Mouse (Mus musculus) heart, postnatal 4 days (tissue): ENCODE measurements around the gene Trim71. TPM values are rescaled to one million over a fixed set of nuclear protein-coding genes. Genes with fewer than 3 reads are reported as not detected.

Experiments
- DNase-seq: peaks from one replicate; pipeline ENCODE4 v3.0.0; 2021
- total RNA-seq, 2 experiments: library from RNA; stranded (reverse); gene quantifications; 2 replicates each; pipeline ENCODE4 v1.2.3; 2021

Trim71 gene
- total RNA-seq, 2 experiments from 2014 or later, result not detected

DNA sequence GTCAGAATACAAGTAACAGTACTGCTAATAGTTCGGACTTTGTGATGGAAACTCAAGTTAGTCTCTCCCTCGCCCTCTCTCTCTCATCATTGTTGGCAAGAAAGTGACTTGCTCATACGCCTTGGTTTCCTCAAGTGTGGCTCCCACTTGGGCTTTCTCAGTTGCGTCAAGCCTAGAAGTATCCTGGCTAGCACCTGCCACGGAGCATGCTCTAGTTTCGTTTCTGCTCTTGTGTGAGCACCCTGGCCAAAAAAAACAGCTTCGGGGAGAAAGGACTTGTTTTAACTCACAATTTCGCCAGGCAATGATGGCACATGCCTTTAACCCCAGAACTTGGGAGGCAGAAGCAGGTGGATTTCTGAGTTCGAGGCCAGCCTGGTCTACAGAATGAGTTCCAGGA is 87.2 kb downstream of the Trim71 start:
- DNase-seq, result no peak

DNA sequence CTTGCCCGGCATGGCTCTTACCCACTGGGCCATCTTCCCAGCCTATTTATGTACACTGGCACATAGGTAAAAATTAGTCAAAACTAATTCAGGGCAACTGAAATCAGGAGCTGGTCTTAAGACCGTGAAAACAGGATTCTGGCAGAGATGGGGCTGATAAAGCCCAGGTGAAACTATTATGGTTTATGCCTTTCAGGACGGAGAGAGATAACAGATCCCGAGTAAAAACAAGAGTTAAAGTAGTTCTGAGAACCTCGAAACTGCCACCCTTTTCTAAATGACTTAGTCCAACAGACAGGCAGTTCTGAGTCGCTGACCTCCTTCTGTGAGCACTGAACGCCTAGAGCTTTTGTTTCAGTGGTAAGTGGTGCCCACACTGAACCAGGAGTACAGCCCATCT is 92.3 kb downstream of the Trim71 start:
- DNase-seq, result no peak

DNA sequence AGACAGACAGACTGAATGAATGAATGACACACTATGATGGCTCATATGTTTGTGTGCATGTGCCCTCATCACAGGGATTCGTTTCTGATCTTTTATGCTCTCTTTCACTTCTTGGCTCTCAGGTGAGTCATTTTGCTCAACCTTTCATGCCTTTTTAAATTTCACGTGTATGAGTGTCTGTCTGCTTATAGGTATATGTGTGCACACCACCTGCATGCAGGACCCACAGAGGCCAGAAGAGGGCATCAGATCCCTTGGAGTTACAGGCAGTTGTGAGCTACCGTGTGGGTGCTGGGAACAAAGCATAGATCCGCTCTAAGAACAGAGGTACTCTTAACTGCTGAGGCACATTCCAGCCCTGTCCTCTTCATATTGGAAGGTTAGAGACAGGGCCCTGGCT is 95.5 kb downstream of the Trim71 start:
- no peak for DNase-seq

- no peak for DNase-seq
Observed at GRCm38 (mm10) chr9:114468217-114468616, 96.0 kb downstream of the Trim71 start.

DNA sequence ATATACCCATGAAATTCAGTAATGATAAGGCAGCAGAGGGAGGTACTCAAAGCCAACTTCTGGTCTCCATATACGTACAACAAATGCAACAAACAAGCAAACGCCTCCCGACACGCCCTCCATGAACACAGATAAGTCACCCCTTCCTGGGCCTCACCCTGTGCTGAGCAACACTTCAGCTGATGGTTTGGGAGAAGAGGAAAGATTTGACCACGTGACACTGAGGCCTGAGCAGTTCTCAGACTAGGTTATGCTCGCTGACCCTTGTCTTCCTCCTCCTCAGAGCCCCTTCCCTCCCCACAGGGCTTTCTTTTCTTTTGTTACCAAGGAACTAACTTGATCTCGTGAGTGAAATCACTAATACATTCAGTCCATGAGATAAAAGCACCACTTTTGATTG is 97.3 kb downstream of the Trim71 start:
- DNase-seq, result no peak

- no peak for DNase-seq
Observed at GRCm38 (mm10) chr9:114465442-114465841, 98.7 kb downstream of the Trim71 start.

DNA sequence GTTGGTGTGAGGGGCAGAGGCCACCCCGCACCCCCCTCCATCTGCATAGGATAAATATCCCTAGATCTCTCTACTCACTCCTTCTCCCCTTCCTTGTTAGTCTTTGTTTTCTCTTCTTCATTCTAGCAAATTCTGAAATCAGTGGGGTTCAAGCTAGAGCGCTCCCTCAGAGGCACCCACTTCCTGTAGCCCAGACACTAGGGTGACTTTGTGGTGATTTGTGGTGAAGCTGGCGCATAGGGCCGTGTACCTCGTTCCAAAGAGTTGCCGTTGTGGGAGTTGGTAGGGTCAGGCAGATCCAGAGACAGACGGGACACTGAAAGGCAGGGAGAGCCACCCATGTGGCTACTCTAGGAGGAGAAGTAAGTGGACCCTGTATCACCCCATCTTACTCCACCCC is 101.6 kb downstream of the Trim71 start:
- DNase-seq, result no peak

- no peak for DNase-seq
Observed at GRCm38 (mm10) chr9:114458436-114458835, 105.7 kb downstream of the Trim71 start.

Other genes with a start within 250 kb of the Trim71 start
- not detected for gene Bcl2a1c, start 234.2 kb downstream of the Trim71 start, total RNA-seq
- 10 to 100 TPM; 69.7 to 79.2 TPM for gene Crtap, start 173.7 kb downstream of the Trim71 start, total RNA-seq
- 10 to 100 TPM; 25.0 to 26.0 TPM for gene Glb1, start 163.3 kb downstream of the Trim71 start, total RNA-seq
- 1 to 10 TPM; 5.8 to 6.6 TPM for gene Tmppe, start 163.3 kb downstream of the Trim71 start, total RNA-seq
- not detected for gene Ccr4, start 59.5 kb downstream of the Trim71 start, total RNA-seq
- gene C130032M10Rik, start 48.7 kb downstream of the Trim71 start, total RNA-seq, result not detected
- gene Cnot10, start 75.8 kb upstream of the Trim71 start, total RNA-seq, result 10 to 100 TPM; 30.8 to 31.3 TPM
- 10 to 100 TPM; 77.0 to 77.2 TPM for gene Dync1li1, start 124.4 kb upstream of the Trim71 start, total RNA-seq
- 10 to 100 TPM; 32.5 to 33.6 TPM for gene Cmtm6, start 166.7 kb upstream of the Trim71 start, total RNA-seq
- 10 to 100 TPM; 44.0 to 47.2 TPM for gene Cmtm7, start 217.5 kb upstream of the Trim71 start, total RNA-seq